Mouse (Mus musculus) gastrocnemius, postnatal 36 days (tissue): ENCODE data around the gene Tnip3. TPM values are rescaled to one million over a fixed set of nuclear protein-coding genes. Genes with fewer than 3 reads are reported as not detected.

ENCODE experiments used
- DNase-seq, 2 experiments: peaks; one replicate each; pipeline ENCODE4 v3.0.0; 2022
- intact Hi-C: fragments of 180-260 bp; cut with DNase I; formaldehyde crosslinking; loops from one replicate; pipeline ENCODE4 v1.15.1; 2025
- long read RNA-seq, 2 experiments: library from polyadenylated mRNA; stranded (forward); transcript quantifications; one replicate each; pipeline ENCODE4 v2.0.0; 2021
- total RNA-seq, 2 experiments: library from RNA; stranded (reverse); gene quantifications; 2 replicates each; pipeline ENCODE4 v1.2.3; 2021

Tnip3 gene
- not detected for total RNA-seq
- long read RNA-seq, experiment 1, result 0 reads
- long read RNA-seq, experiment 2, result 0 reads

- intact Hi-C loops, result no loop called here
- DNase-seq, result no peak
Observed at GRCm38 (mm10) chr6:65525192-65525591, at the start of gene Tnip3. Gene Tnip3, plus strand, starts transcription at chr6:65525313.

GRCm38 (mm10) chr6:65498786-65499185 lies 26.3 kb upstream of the Tnip3 start:
- no peak for DNase-seq
- intact Hi-C loops, result no loop called here

- intact Hi-C loops, result loop anchor here (5.0 kb wide), 2 partner anchors 57 to 1017 kb away; no protein-coding TSS in a partner anchor
- DNase-seq, result peak; percentile 23 to 33
Observed at GRCm38 (mm10) chr6:65510051-65510669, 15.0 kb upstream of the Tnip3 start.

GRCm38 (mm10) chr6:65513813-65514212 lies 11.3 kb upstream of the Tnip3 start:
- intact Hi-C loops, result loop anchor here (5.0 kb wide), 2 partner anchors 53 to 1013 kb away; no protein-coding TSS in a partner anchor
- DNase-seq, result no peak

GRCm38 (mm10) chr6:65516759-65517158 lies 8.4 kb upstream of the Tnip3 start:
- intact Hi-C loops, result no loop called here
- no peak for DNase-seq

- intact Hi-C loops, result no loop called here
- DNase-seq, result no peak
Observed at GRCm38 (mm10) chr6:65520821-65521220, 4.3 kb upstream of the Tnip3 start.

GRCm38 (mm10) chr6:65527892-65528291 lies 2.8 kb downstream of the Tnip3 start:
- DNase-seq, result no peak
- intact Hi-C loops, result no loop called here

DNA sequence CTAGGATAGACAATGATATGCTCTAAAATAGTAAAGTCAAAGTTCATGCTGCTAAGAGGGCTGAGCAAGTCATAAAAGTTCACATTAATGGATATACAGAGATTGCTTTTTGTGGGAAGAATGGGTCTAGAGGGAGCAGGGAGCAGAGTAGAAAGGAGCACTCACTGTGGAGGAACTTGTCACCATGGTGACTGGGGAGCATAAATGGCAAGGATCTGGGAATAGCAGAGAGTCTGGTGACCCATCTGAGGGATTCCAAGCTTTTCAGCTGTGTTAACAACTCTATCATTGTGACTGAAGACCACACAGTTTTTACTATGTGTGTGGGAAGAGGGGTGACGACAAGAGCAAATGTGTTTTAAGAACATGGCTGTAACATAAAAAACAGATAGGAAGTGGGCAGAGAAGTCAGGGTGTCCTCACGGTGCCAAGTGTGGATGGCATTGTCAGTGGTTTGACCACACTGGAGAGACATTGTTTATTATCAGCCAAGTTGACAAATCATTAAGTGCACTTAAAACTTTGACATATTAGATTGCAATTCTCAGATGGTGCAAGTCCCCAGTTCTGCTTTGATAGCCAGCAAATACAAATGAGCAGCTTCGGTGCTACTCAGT lies 6.2 kb downstream of the Tnip3 start:
- intact Hi-C loops, result no loop called here
- DNase-seq, result no peak

DNA sequence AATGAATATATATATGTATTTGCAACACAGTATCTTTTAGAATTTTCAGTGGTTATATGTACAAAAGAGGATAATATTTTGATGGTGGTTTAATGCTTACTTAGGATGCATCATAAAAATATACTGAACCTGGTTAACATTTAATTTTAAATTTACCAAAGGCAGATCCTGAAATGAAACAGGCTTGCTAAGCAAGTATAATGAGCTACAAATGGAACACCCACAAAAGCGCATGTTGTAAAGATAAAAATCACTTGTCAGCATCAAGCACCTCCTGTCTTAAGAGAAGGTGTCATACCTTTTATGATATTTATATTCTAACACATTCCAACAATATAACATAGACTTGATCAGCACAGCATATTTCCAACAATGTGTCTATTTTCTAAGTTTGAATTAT lies 8.6 kb downstream of the Tnip3 start:
- intact Hi-C loops, result no loop called here

DNA sequence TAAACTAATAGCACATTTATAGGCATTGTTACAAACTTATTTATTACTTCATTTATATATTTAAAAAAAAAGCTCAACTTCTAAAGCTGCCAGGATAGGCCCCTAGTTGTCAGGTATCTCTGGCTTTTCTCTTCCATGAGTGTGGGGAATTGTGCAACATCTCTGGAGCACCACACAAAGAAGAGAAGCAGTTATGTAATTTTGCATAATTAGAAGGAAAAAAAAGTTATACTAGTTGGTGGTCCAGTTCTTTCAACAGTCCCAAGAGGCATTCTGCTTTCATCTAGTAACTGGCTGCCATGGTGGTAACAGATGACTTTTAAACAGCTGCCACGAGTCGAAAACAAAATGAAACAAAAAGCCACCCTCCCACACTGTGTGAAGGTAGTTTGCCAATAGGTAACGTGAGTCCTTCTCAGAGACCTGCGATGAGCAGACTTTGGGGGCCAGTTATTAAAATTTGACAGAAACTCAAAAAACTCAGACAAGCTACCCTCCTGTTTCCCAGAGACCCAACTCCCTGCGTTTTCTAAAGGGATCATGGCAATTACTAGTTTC lies 12.3 kb downstream of the Tnip3 start:
- intact Hi-C loops, result no loop called here
- DNase-seq, result no peak

More for the DNA sequence above, 8.6 kb downstream of the Tnip3 start:
- DNase-seq, result no peak

GRCm38 (mm10) chr6:65538022-65538652 lies 13.0 kb downstream of the Tnip3 start:
- no peak for DNase-seq
- intact Hi-C loops, result no loop called here

DNA sequence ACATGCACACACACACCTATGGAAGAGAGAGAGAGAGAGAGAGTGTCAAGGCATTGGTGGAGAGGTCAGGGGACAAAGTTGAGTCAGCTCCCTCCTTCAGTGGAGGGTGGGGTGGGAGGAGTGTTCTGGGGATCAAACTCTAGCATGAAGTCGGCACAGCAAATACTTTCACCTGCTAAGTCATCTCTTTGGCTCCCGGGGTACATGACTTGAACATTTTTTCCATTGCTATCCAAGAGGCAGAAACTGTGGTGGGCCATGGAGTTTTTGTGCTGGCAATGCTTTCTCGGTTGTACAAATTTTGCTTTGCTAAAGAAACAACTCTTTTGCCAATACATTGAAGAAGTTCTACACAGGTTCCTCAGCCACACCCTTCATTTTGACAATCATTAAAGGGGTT lies 13.8 kb downstream of the Tnip3 start:
- no peak for DNase-seq
- intact Hi-C loops, result no loop called here

DNA sequence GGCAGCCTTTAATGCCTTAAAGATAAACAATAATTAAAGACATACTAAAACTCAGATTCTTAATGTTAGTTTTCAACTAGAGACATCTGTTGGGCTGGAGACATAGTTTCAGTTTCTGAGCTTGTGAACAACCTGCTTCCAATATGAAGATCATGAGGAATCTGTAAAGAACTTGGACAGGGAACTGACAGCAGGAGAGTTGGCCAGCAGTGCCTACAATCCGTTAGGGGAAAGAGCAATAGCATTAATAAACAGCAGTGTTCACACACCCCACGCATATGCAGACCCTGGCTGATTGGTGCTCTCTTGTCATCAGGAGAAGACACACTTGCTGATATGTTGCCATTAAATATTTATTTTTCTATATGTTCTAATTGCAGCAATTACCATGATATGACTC lies 15.0 kb downstream of the Tnip3 start:
- intact Hi-C loops, result no loop called here
- DNase-seq, result no peak

DNA sequence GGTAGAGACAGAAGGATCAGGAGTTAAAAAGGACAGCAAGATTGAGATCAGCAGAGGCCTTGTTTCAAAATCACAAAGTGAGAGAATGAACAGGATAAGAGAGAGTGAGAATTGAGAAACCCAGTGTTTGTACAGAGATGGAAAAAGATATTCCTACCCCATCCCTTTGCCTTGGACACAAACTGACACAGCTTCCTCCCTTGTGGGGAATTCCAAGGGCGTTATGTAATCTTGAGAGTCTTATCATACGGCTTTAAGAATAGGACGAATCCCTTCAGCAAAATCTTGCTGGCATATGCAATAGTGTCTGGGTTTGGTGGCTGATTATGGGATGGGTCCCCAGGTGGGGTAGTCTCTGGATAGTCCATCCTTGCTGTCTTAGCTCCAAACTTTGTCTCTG lies 16.0 kb downstream of the Tnip3 start:
- intact Hi-C loops, result no loop called here
- DNase-seq, result no peak

DNA sequence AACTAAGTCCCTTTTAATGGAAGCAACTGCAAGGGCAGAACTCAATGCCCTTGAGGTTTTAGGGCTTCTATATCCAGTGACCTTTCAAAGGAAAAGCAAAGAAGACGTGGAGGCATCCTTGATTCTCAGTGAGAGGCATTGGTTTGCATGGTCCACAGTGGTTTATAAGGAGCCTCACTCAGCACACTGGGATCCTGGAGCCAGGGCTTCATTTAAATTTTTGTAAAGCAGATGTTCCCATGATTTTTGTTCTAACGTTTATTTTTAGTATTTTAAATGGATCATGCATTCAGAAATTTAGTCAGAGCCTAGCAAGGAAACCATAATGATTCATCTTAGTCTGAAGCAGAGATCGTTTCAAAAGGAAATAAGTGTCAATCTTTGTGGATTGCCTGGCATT lies 17.3 kb downstream of the Tnip3 start:
- intact Hi-C loops, result no loop called here
- DNase-seq, result no peak

DNA sequence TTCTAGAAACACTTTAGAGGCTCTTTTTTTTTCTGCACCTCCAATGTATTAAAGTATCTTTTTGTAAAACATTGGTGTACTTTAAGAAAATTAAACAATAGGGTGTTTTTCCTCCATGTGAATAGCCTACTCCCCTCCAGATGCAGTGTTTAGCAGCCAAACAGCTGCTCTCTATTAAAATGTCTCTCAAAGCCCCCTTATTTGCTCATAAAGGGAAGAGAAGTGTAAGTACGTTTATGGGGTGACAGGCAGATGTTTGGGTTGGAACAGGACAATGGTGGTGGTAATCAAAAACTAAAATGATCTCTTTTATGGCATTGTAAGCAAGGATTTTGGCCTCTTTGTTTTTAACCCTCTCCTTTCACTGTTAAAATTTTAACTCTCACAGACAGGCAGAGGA lies 17.8 kb downstream of the Tnip3 start:
- no peak for DNase-seq
- intact Hi-C loops, result no loop called here

- DNase-seq, result no peak
- intact Hi-C loops, result no loop called here
Observed at GRCm38 (mm10) chr6:65563887-65564656, 39.0 kb downstream of the Tnip3 start.

GRCm38 (mm10) chr6:65564657-65565039 lies 39.5 kb downstream of the Tnip3 start:
- intact Hi-C loops, result loop anchor here (5.0 kb wide), 1 partner anchor 52 kb away; no protein-coding TSS in a partner anchor

DNA sequence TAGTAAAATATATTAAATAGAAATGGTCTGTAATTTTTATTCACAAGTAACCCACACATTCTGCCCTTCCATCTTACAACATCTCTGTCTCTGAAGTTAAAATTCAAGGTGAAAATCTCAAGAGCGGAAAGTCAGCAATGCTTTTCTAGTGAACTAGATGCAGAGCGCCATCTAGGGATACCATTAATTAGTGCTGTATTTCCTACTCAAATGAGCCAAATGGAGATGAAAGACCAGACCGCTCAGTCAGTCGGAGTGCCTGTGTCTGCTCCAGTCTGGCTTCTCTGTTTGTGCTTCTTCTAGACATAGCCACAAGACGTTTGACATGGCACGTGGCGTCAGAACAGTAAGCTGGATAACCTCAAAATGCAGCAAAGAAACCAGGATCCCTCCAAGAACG lies 44.6 kb downstream of the Tnip3 start:
- DNase-seq, result no peak

More at GRCm38 (mm10) chr6:65564657-65565039, 39.5 kb downstream of the Tnip3 start:
- no peak for DNase-seq

GRCm38 (mm10) chr6:65578151-65578973 lies 53.2 kb downstream of the Tnip3 start:
- DNase-seq, result no peak
- intact Hi-C loops, result no loop called here

More for the DNA sequence above, 44.6 kb downstream of the Tnip3 start:
- intact Hi-C loops, result loop anchor here (5.0 kb wide), 1 partner anchor 57 kb away; no protein-coding TSS in a partner anchor
